Mouse (Mus musculus) CH12.LX (cell line): ENCODE results near the gene Actl10.

Experiments
- CTCF ChIP-seq, 2 experiments: IDR thresholded peaks in 1 of 2; conservative IDR thresholded peaks in 1 of 2; 2 replicates each; pipeline ENCODE4 v1.5.1; 2011 to 2012; ENCODE audit warnings: low read depth in 2 of 2, low read length in 2 of 2, improper control_type of control experiment in 1 of 2, inconsistent platforms in 1 of 2, mild to moderate bottlenecking in 1 of 2, moderate library complexity in 1 of 2
- IRF4 ChIP-seq: IDR thresholded peaks from 2 replicates; pipeline ENCODE4 v1.6.1; 2014; ENCODE audit warnings: low read depth, mild to moderate bottlenecking, inconsistent platforms, low read length, improper control_type of control experiment
- POLR2A ChIP-seq: IDR thresholded peaks from 2 replicates; pipeline ENCODE4 v1.6.1; 2011; ENCODE audit warnings: low read depth, mild to moderate bottlenecking, improper control_type of control experiment, low read length

- TF ChIP-seq CTCF (conservative IDR thresholded peaks at IDR 0.05 in 1 of 2, IDR thresholded peaks at IDR 0.05 in 1 of 2; ENCODE audit: low read depth in 2 of 2, low read length in 2 of 2) (no peak), POLR2A (no peak), IRF4 (no peak)
Measured at GRCm38 (mm10) chr2:154510141-154510540, 41.4 kb upstream of the Actl10 start.
